Mouse (Mus musculus): ENCODE results near the gene Atxn7l1. TPM values are rescaled to one million over a fixed set of nuclear protein-coding genes. Genes with fewer than 3 reads are reported as not detected.

Gene Atxn7l1
- total RNA-seq, 1 experiment, result 3.9 TPM

DNA sequence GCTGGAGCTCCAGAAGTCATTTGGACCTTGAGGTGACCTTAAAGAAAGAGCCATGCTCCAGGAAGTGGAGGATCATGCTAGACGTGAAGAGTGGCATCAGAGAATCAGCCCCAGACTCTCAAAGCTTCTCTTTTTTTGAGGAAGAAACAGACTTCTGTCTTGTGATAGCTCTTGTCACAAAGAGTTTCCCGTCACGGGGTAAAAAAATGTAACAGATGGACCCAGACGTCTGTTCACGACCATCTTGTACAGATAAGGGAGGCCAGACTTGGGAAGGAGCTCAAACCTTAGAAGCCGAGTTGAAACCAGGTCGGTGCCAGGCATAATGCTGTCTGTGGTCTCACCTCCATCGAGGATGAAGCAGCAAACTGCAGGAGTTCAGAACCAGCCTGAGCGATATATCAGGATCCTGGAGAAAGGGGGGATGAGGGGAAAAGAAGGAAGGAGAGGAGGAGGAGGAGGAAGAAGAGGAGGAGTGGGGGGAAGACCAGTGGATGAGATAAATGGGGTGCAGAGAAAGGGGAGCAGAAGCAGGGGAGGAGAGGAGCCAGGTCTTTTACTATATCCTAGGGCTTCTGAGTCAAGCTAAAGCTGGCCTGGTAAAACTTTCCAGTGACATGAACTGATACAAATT is 21.8 kb upstream of the Atxn7l1 start:
- no peak for DNase-seq (ENCODE audit: low read depth, low spot score)
- Histone ChIP-seq H3K9me3 (ENCODE audit: control insufficient read depth, insufficient read depth, low read depth, low read length) (no peaks in the 10 kb centered on the region), H3K4me3 (ENCODE audit: insufficient read depth in 1 of 2, low read depth in 1 of 2, low read length in 2 of 2, poor library complexity in 1 of 2, severe bottlenecking in 1 of 2) (no peak overlapping the region), H3K27ac (ENCODE audit: insufficient read depth, low read depth, low read length, poor library complexity, severe bottlenecking) (no peak overlapping the region), H3K9ac (ENCODE audit: insufficient read depth, low read depth, low read length, poor library complexity, severe bottlenecking) (no peak overlapping the region), H3K4me1 (ENCODE audit: control insufficient read depth in 2 of 2, insufficient read depth in 2 of 2, low read length in 2 of 2, poor library complexity in 1 of 2) (peaks cover 0 to 6% of the 10 kb centered on the region in 2 experiments; a peak in 2 of 4 replicates), H3K36me3 (ENCODE audit: control insufficient read depth, insufficient read depth, low read length, poor library complexity, severe bottlenecking) (no peaks in the 10 kb centered on the region)
- no peak for TF ChIP-seq MAFK (IDR thresholded peaks at IDR 0.05; ENCODE audit: insufficient read depth, low read depth, low read length)
- no peak for TF ChIP-seq HCFC1 (IDR thresholded peaks at IDR 0.05; ENCODE audit: borderline replicate concordance, insufficient read depth, low read length)
- no peak for TF ChIP-seq ZC3H11A (IDR thresholded peaks at IDR 0.05; ENCODE audit: borderline replicate concordance, low read depth, low read length)
- no peak for TF ChIP-seq CHD2 (IDR thresholded peaks at IDR 0.05; ENCODE audit: low read depth, low read length)
- no peak for TF ChIP-seq ZNF384 (IDR thresholded peaks at IDR 0.05; ENCODE audit: low read depth, low read length)
- in situ Hi-C loops (cut with MboI; ENCODE audit: low sequenced_read_pairs in 2 of 2, unreplicated experiment in 2 of 2), result no loop called here

- Histone ChIP-seq H3K4me1 (ENCODE audit: control insufficient read depth in 2 of 2, insufficient read depth in 2 of 2, low read length in 2 of 2, poor library complexity in 1 of 2) (peaks cover 0 to 9% of the 10 kb centered on the region in 2 experiments; a peak in 2 of 4 replicates), H3K4me3 (ENCODE audit: insufficient read depth in 1 of 2, low read depth in 1 of 2, low read length in 2 of 2, poor library complexity in 1 of 2, severe bottlenecking in 1 of 2) (no peak overlapping the region), H3K27ac (ENCODE audit: insufficient read depth, low read depth, low read length, poor library complexity, severe bottlenecking) (no peak overlapping the region), H3K9me3 (ENCODE audit: control insufficient read depth, insufficient read depth, low read depth, low read length) (no peaks in the 10 kb centered on the region), H3K36me3 (ENCODE audit: control insufficient read depth, insufficient read depth, low read length, poor library complexity, severe bottlenecking) (no peaks in the 10 kb centered on the region), H3K9ac (ENCODE audit: insufficient read depth, low read depth, low read length, poor library complexity, severe bottlenecking) (no peak overlapping the region)
- no peak for DNase-seq (ENCODE audit: low read depth, low spot score)
- TF ChIP-seq MAFK (IDR thresholded peaks at IDR 0.05; ENCODE audit: insufficient read depth, low read depth, low read length) (0 out of 2 replicates have a peak, but pooled peaks have one; percentile 50), CHD2 (IDR thresholded peaks at IDR 0.05; ENCODE audit: low read depth, low read length) (no peak)
- in situ Hi-C loops (cut with MboI; ENCODE audit: low sequenced_read_pairs in 2 of 2, unreplicated experiment in 2 of 2), result no loop called here
Observed at GRCm38 (mm10) chr12:33126243-33126642, 21.2 kb upstream of the Atxn7l1 start.

- H3K9me3 ChIP-seq (ENCODE audit: control insufficient read depth, insufficient read depth, low read depth, low read length), result no peaks in the 10 kb centered on the region
- in situ Hi-C loops (cut with MboI; ENCODE audit: low sequenced_read_pairs in 2 of 2, unreplicated experiment in 2 of 2), result no loop called here
- H3K4me1 ChIP-seq (ENCODE audit: control insufficient read depth in 2 of 2, insufficient read depth in 2 of 2, low read length in 2 of 2, poor library complexity in 1 of 2), result peaks cover 3 to 15% of the 10 kb centered on the region in 2 experiments; a peak in 2 of 4 replicates
- H3K36me3 ChIP-seq (ENCODE audit: control insufficient read depth, insufficient read depth, low read length, poor library complexity, severe bottlenecking), result no peaks in the 10 kb centered on the region
- TF ChIP-seq HCFC1 (IDR thresholded peaks at IDR 0.05; ENCODE audit: borderline replicate concordance, insufficient read depth, low read length) (no peak), ZC3H11A (IDR thresholded peaks at IDR 0.05; ENCODE audit: borderline replicate concordance, low read depth, low read length) (no peak), MAFK (IDR thresholded peaks at IDR 0.05; ENCODE audit: insufficient read depth, low read depth, low read length) (no peak), CHD2 (IDR thresholded peaks at IDR 0.05; ENCODE audit: low read depth, low read length) (no peak), ZNF384 (IDR thresholded peaks at IDR 0.05; ENCODE audit: low read depth, low read length) (no peak)
- no peak overlapping the region; the same call in 1 of the 2 replicates for H3K27ac ChIP-seq (ENCODE audit: insufficient read depth, low read depth, low read length, poor library complexity, severe bottlenecking)
- no peak for DNase-seq (ENCODE audit: low read depth, low spot score)
- H3K4me3 ChIP-seq (ENCODE audit: insufficient read depth in 1 of 2, low read depth in 1 of 2, low read length in 2 of 2, poor library complexity in 1 of 2, severe bottlenecking in 1 of 2), result no peak overlapping the region
- no peak overlapping the region for H3K9ac ChIP-seq (ENCODE audit: insufficient read depth, low read depth, low read length, poor library complexity, severe bottlenecking)
Observed at GRCm38 (mm10) chr12:33128121-33128520, 19.4 kb upstream of the Atxn7l1 start.

DNA sequence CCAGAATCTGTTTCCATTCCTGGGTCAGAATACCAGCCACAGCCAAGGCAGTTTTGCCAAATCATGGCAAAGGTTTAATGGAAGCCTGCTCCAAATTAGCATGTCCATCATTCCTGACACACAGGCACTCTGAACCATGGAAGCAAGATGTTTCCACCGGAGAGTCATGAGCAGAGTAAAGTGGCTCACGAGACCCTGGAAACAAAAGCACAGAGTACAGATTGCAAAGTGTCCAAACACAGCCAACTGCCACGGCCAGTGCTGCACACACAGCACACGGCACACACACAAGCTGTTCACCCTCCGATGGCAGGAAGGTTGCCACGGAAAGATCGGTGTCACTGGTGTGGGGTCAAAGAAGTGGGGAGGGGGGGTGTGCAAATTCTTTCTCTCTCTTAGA is 18.8 kb upstream of the Atxn7l1 start:
- in situ Hi-C loops (cut with MboI; ENCODE audit: low sequenced_read_pairs in 2 of 2, unreplicated experiment in 2 of 2), result no loop called here
- no peak for TF ChIP-seq ZNF384 (IDR thresholded peaks at IDR 0.05; ENCODE audit: low read depth, low read length)
- TF ChIP-seq MAFK (IDR thresholded peaks at IDR 0.05; ENCODE audit: insufficient read depth, low read depth, low read length), result no peak
- TF ChIP-seq ZC3H11A (IDR thresholded peaks at IDR 0.05; ENCODE audit: borderline replicate concordance, low read depth, low read length), result no peak
- TF ChIP-seq HCFC1 (IDR thresholded peaks at IDR 0.05; ENCODE audit: borderline replicate concordance, insufficient read depth, low read length), result no peak
- no peak for TF ChIP-seq CHD2 (IDR thresholded peaks at IDR 0.05; ENCODE audit: low read depth, low read length)
- H3K4me1 ChIP-seq (ENCODE audit: control insufficient read depth in 2 of 2, insufficient read depth in 2 of 2, low read length in 2 of 2, poor library complexity in 1 of 2), result peaks cover 4 to 16% of the 10 kb centered on the region in 2 experiments; a peak in 2 of 4 replicates
- DNase-seq (ENCODE audit: low read depth, low spot score), result no peak
- H3K27ac ChIP-seq (ENCODE audit: insufficient read depth, low read depth, low read length, poor library complexity, severe bottlenecking), result peak overlapping the region; percentile 74
- H3K9ac ChIP-seq (ENCODE audit: insufficient read depth, low read depth, low read length, poor library complexity, severe bottlenecking), result peak overlapping the region; percentile 8; the same call in 1 of the 2 replicates
- H3K4me3 ChIP-seq (ENCODE audit: insufficient read depth in 1 of 2, low read depth in 1 of 2, low read length in 2 of 2, poor library complexity in 1 of 2, severe bottlenecking in 1 of 2), result peak overlapping the region in 1 of 2 experiments; percentile 10; a peak in 1 of 4 replicates
- no peaks in the 10 kb centered on the region for H3K9me3 ChIP-seq (ENCODE audit: control insufficient read depth, insufficient read depth, low read depth, low read length)
- no peaks in the 10 kb centered on the region for H3K36me3 ChIP-seq (ENCODE audit: control insufficient read depth, insufficient read depth, low read length, poor library complexity, severe bottlenecking)
